Mouse (Mus musculus): Measurements from ENCODE around the gene Vpreb3.

Vpreb3 gene

GRCm38 (mm10) chr10:75932081-75932678 lies 10.7 kb upstream of the Vpreb3 start:
- peak; percentile 51 to 67 for DNase-seq

GRCm38 (mm10) chr10:75932891-75933290 lies 10.0 kb upstream of the Vpreb3 start, which contains the start of gene Chchd10:
Gene Chchd10 (plus strand): TSS chr10:75933130.
- DNase-seq, result no peak

- DNase-seq, result no peak
Measured at GRCm38 (mm10) chr10:75934991-75935390, 7.9 kb upstream of the Vpreb3 start.

GRCm38 (mm10) chr10:75935680-75936541 lies 6.9 kb upstream of the Vpreb3 start, which contains the start of gene Mmp11:
Gene Mmp11 (minus strand): TSS chr10:75936496.
- DNase-seq, result peak; percentile 77 to 81

- peak; percentile 36 to 37 for DNase-seq
Measured at GRCm38 (mm10) chr10:75936909-75937667, 5.8 kb upstream of the Vpreb3 start.

GRCm38 (mm10) chr10:75937851-75938643 lies 4.8 kb upstream of the Vpreb3 start:
- DNase-seq, result peak; percentile 37 to 38

- DNase-seq, result no peak
Measured at GRCm38 (mm10) chr10:75939481-75940234, 3.2 kb upstream of the Vpreb3 start.

- no peak for DNase-seq
Measured at GRCm38 (mm10) chr10:75940520-75940919, 2.3 kb upstream of the Vpreb3 start, which contains the start of gene Gm867. Gene Gm867 (minus strand): TSS chr10:75940672.

GRCm38 (mm10) chr10:75941042-75941824 lies 1.6 kb upstream of the Vpreb3 start:
- DNase-seq, result no peak

- DNase-seq, result no peak
Measured at GRCm38 (mm10) chr10:75944066-75944772, 1.4 kb downstream of the Vpreb3 start.

- DNase-seq, result no peak
Measured at GRCm38 (mm10) chr10:75945213-75945612, 2.4 kb downstream of the Vpreb3 start.

GRCm38 (mm10) chr10:75945896-75946295 lies 3.0 kb downstream of the Vpreb3 start:
- DNase-seq, result no peak

GRCm38 (mm10) chr10:75948079-75948478 lies 5.2 kb downstream of the Vpreb3 start:
- peak; percentile 37 to 46 for DNase-seq

- peak; percentile 75 to 80 for DNase-seq
Measured at GRCm38 (mm10) chr10:75949053-75950045, 6.5 kb downstream of the Vpreb3 start.

GRCm38 (mm10) chr10:75950791-75951210 lies 7.9 kb downstream of the Vpreb3 start:
- peak; percentile 60 to 63 for DNase-seq

- peak; percentile 68 to 73 for DNase-seq
Measured at GRCm38 (mm10) chr10:75951424-75952050, 8.7 kb downstream of the Vpreb3 start.

GRCm38 (mm10) chr10:75954381-75954811 lies 11.5 kb downstream of the Vpreb3 start, which contains the start of gene Gm5134:
Gene Gm5134 (plus strand): TSS chr10:75954514.
- peak in 1 of 2 experiments; percentile 21 for DNase-seq

- DNase-seq, result no peak
Measured at GRCm38 (mm10) chr10:75973846-75974245, 31.0 kb downstream of the Vpreb3 start.

Data from B cell, adult 2 months (primary cell).